Mouse (Mus musculus): Measurements from ENCODE around the gene Cldn3.

DNA sequence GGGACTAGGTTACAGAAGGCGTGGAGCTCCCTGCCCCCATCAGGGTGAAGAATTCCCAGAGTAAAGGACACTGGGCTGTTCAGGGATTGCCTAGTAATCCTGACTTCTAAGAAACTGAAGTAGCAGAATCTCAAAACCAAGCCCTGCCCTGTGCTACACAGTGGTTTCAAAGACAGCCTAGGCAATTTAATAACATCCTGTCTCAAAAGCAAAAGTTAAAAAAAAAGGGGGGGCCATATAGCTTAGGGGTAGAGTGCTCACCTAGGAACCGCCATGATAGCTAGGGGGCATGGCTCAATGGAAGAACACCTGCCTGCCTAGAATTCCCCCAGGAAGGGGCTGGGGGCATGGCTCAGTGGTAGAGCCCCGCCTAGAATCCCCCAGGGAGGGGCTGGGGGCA is 46.9 kb upstream of the Cldn3 start:
- TF ChIP-seq CTCF (IDR thresholded peaks at IDR 0.05; ENCODE audit: control insufficient read depth, insufficient read depth, insufficient replicate concordance, low read depth, low read length) (no peak), POLR2A (IDR thresholded peaks at IDR 0.05; ENCODE audit: control insufficient read depth, low read depth, low read length) (no peak)

Data from testis, adult 2 months (tissue).